Mouse (Mus musculus): ENCODE measurements around the gene Rufy1.

The Rufy1 gene

DNA sequence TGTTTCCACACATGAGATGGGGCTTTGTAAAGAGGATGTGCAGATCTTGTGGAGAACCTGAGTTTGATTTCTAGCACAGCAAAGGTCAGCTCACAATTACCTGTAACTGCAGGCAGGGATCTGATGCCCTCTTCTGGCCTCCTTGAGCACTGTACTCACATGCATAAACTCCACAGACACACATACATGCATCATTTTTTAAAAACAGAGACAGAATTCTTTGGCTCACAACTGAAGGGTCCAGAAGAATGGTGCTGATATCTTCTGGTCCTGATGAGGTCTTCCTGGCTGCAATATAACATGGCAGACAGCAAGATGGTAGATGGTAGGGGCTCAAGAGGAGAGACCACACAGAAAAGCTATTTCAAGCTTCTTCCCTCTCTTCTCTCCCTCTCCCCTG lies 76.8 kb downstream of the Rufy1 start, which contains the start of gene Cby3:
Cby3 (plus strand) TSS at position 301 of the 400 bp plus-strand sequence.
- no peak for DNase-seq (ENCODE audit: low read depth, low spot score)

DNA sequence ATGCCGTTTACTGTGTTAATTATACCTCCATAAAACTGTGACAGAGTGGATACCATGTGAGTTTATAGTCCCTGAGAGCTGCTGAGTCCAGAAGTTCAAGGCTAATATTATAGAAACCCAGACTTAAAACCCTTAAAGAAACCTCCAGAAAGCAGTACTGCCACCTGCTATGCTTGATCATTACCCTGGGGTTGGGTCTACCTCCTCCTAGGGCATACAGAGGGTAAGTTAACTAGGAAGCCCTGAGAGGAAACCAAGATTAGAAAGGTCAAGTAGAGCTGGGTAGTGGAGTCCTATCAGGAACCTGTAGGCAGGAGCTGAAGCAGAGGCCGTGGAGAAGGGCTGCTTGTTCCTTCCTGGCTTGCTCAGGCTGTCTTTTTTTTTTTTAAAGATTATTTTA lies 78.7 kb downstream of the Rufy1 start:
- no peak for DNase-seq (ENCODE audit: low read depth, low spot score)

GRCm38 (mm10) chr11:50346256-50347032 lies 84.5 kb downstream of the Rufy1 start:
- DNase-seq (ENCODE audit: low read depth, low spot score): no peak

DNA sequence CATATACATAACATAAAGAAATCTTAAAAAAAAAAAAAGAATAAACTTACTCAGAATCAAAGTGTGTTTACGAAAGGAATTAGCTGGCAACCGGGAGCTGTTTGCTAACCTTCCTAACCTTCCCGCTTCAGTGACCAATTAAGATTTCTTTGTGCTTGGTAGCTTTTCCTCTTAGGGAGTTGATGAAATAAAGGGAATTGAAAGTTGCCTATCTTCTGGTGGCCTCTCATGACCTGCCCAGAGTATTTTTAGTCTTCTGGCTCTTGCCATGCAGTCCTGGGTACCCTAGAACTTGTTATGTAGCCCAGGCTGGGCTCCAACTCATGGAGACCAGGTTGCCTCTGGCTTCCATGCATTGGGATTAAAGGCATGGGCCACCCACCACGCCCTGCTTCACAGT lies 85.4 kb downstream of the Rufy1 start:
- DNase-seq (ENCODE audit: low read depth, low spot score): no peak
